Mouse (Mus musculus): ENCODE results near the gene Nek1. TPM values are rescaled to one million over a fixed set of nuclear protein-coding genes. Genes with fewer than 3 reads are reported as not detected.
A peak's percentile ranks its signal among the peaks of the same experiment; 100 is the strongest.
"Not testable (repeated sequence)": the region's sequence is repeated elsewhere in the genome, so short reads cannot be mapped to it uniquely, and the experiment has no call there.

The Nek1 gene
- total RNA-seq, 2 experiments from 2014 or later, result 31.4 to 31.7 TPM

- peak; percentile 65 for DNase-seq
- intact Hi-C loops (cut with DNase I), result no loop called here
Measured at GRCm38 (mm10) chr8:60983688-60984079, 9.3 kb upstream of the Nek1 start.

- intact Hi-C loops (cut with DNase I); DNase-seq: not testable (repeated sequence)
Measured at GRCm38 (mm10) chr8:60984260-60985010, 8.6 kb upstream of the Nek1 start.

- no peak for DNase-seq
- intact Hi-C loops (cut with DNase I), result no loop called here
Measured at GRCm38 (mm10) chr8:60992561-60992909, 460 bp upstream of the Nek1 start.

- DNase-seq, result no peak
- intact Hi-C loops (cut with DNase I), result no loop called here
Measured at GRCm38 (mm10) chr8:60993639-60993986, 618 bp downstream of the Nek1 start.

GRCm38 (mm10) chr8:60996468-60996867 is 3.5 kb downstream of the Nek1 start:
- no peak for DNase-seq
- intact Hi-C loops (cut with DNase I), result no loop called here

- intact Hi-C loops (cut with DNase I), result loop anchor here (10.0 kb wide), 1 partner anchor 453 kb away; no protein-coding TSS in a partner anchor
- DNase-seq, result peak; percentile 75
Measured at GRCm38 (mm10) chr8:61041951-61042350, 49.0 kb downstream of the Nek1 start.

GRCm38 (mm10) chr8:61043874-61044273 is 50.9 kb downstream of the Nek1 start:
- DNase-seq, result no peak
- intact Hi-C loops (cut with DNase I), result loop anchor here (10.0 kb wide), 1 partner anchor 451 kb away; no protein-coding TSS in a partner anchor

- intact Hi-C loops (cut with DNase I), result loop anchor here (10.0 kb wide), 1 partner anchor 448 kb away; no protein-coding TSS in a partner anchor
- DNase-seq, result no peak
Measured at GRCm38 (mm10) chr8:61046816-61047215, 53.8 kb downstream of the Nek1 start.

GRCm38 (mm10) chr8:61053017-61053416 is 60.0 kb downstream of the Nek1 start:
- DNase-seq, result no peak
- intact Hi-C loops (cut with DNase I), result no loop called here

- intact Hi-C loops (cut with DNase I), result no loop called here
- no peak for DNase-seq
Measured at GRCm38 (mm10) chr8:61054313-61054712, 61.3 kb downstream of the Nek1 start.

- no peak for DNase-seq
- intact Hi-C loops (cut with DNase I), result no loop called here
Measured at GRCm38 (mm10) chr8:61056997-61057396, 64.0 kb downstream of the Nek1 start.

- no peak for DNase-seq
- intact Hi-C loops (cut with DNase I), result no loop called here
Measured at GRCm38 (mm10) chr8:61059143-61059542, 66.1 kb downstream of the Nek1 start.

GRCm38 (mm10) chr8:61060412-61060811 is 67.4 kb downstream of the Nek1 start:
- intact Hi-C loops (cut with DNase I), result no loop called here

GRCm38 (mm10) chr8:61075059-61075458 is 82.1 kb downstream of the Nek1 start:
- intact Hi-C loops (cut with DNase I), result loop anchor here (5.0 kb wide), 1 partner anchor 442 kb away; no protein-coding TSS in a partner anchor
- no peak for DNase-seq

More at GRCm38 (mm10) chr8:61060412-61060811, 67.4 kb downstream of the Nek1 start:
- no peak for DNase-seq

GRCm38 (mm10) chr8:61110496-61110895 is 117.5 kb downstream of the Nek1 start:
- intact Hi-C loops (cut with DNase I), result no loop called here
- no peak for DNase-seq

GRCm38 (mm10) chr8:61111940-61112339 is 118.9 kb downstream of the Nek1 start:
- no peak for DNase-seq
- intact Hi-C loops (cut with DNase I), result no loop called here

GRCm38 (mm10) chr8:61121631-61122030 is 128.6 kb downstream of the Nek1 start:
- no peak for DNase-seq
- intact Hi-C loops (cut with DNase I), result no loop called here

- no peak for DNase-seq
- intact Hi-C loops (cut with DNase I), result no loop called here
Measured at GRCm38 (mm10) chr8:61127299-61127861, 134.4 kb downstream of the Nek1 start.

GRCm38 (mm10) chr8:61132561-61133134 is 139.7 kb downstream of the Nek1 start:
- intact Hi-C loops (cut with DNase I), result no loop called here
- no peak for DNase-seq

- intact Hi-C loops (cut with DNase I), result no loop called here
- DNase-seq, result peak; percentile 31
Measured at GRCm38 (mm10) chr8:61141869-61142268, 148.9 kb downstream of the Nek1 start.

- intact Hi-C loops (cut with DNase I), result no loop called here
Measured at GRCm38 (mm10) chr8:61142302-61142701, 149.3 kb downstream of the Nek1 start.

GRCm38 (mm10) chr8:61142845-61143244 is 149.8 kb downstream of the Nek1 start:
- intact Hi-C loops (cut with DNase I), result no loop called here
- no peak for DNase-seq

More at GRCm38 (mm10) chr8:61142302-61142701, 149.3 kb downstream of the Nek1 start:
- no peak for DNase-seq
